Mouse (Mus musculus) thymus, postnatal 25 days (tissue): ENCODE results near the gene Klhl26.

Experiments used
- DNase-seq: peaks from one replicate; pipeline ENCODE4 v3.0.0; 2022

Klhl26 gene

GRCm38 (mm10) chr8:70405189-70405588 lies 71.6 kb downstream of the Klhl26 start:
- no peak for DNase-seq

- no peak for DNase-seq
These were observed 72.6 kb downstream of the Klhl26 start for GRCm38 (mm10) chr8:70404212-70404611.
